Comparison of ENCODE assay signal across 10 mouse cellular contexts in genomic region chr7:34252030-34252429, GRCm38 (mm10). TPM values are rescaled to one million over a fixed set of nuclear protein-coding genes. Genes with fewer than 3 reads are reported as not detected.
A peak's percentile ranks its signal among the peaks of the same experiment; 100 is the strongest.
DNase-seq lines count a peak whose midpoint lies in the region; ATAC-seq lines count a peak whose summit lies in the region.
"Had no signal": no experiment of that assay in that cellular context is flagged by ENCODE, and none has a peak within 500 bp of the region (broad histone marks: within the 10 kb centered on the region; RNA-seq: fewer than 3 reads in every experiment).

No protein-coding gene starts in this region.

- H3K36me3 ChIP-seq in neural tube, embryonic 14.5 days (ENCODE audit: control insufficient read depth, insufficient read depth, low read length) = peaks cover 40% of the 10 kb centered on the region

- H3K9me3 ChIP-seq in neural tube, embryonic 14.5 days (ENCODE audit: control insufficient read depth, low read length) = no peaks in the 10 kb centered on the region
- H3K9me3 ChIP-seq: neural tube, embryonic 12.5 days had no signal

- no peak for DNase-seq in frontal cortex, postnatal 25 days (ENCODE audit: low spot score in 2 of 2)
- no peak for DNase-seq in neural tube, embryonic 10.5 days (ENCODE audit: extremely low spot score, low spot score)
- DNase-seq in retina, embryonic 14.5 days (ENCODE audit: low spot score) = peak; percentile 66
- DNase-seq in layer of hippocampus, adult 11-12 months (ENCODE audit: low spot score) = no peak
- no peak for DNase-seq in frontal cortex, postnatal 14 days (ENCODE audit: low spot score in 2 of 2)
- DNase-seq: gastrocnemius, postnatal 10 days had no signal

- H3K4me1 ChIP-seq in neural tube, embryonic 14.5 days (ENCODE audit: control insufficient read depth, insufficient read depth, low read length) = no peaks in the 10 kb centered on the region
- H3K4me1 ChIP-seq: neural tube, embryonic 12.5 days had no signal

- peak; percentile 62; the same call in 1 of the 2 replicates for ATAC-seq in frontal cortex, adult (ENCODE audit: low TSS enrichment)
- ATAC-seq in neural tube, embryonic 14.5 days (ENCODE audit: low read depth) = 0 out of 2 replicates have a peak, but pooled peaks have one; percentile 51
- 0 out of 2 replicates have a peak, but pooled peaks have one; percentile 40 for ATAC-seq in erythroblast, adult 5-6 weeks (replicated peaks; ENCODE audit: low FRiP score, poor library complexity, severe bottlenecking)

- H3K9ac ChIP-seq in neural tube, embryonic 14.5 days (replicated peaks; ENCODE audit: low read depth, low read length) = no peak overlapping the region
- H3K9ac ChIP-seq: neural tube, embryonic 12.5 days had no signal

- no peak overlapping the region for H3K27ac ChIP-seq in neural tube, embryonic 14.5 days (ENCODE audit: low read depth, low read length)
- H3K27ac ChIP-seq: neural tube, embryonic 12.5 days had no signal

- H3K27me3 ChIP-seq in neural tube, embryonic 14.5 days (ENCODE audit: control insufficient read depth, insufficient read depth, low read length) = no peaks in the 10 kb centered on the region
- H3K27me3 ChIP-seq: neural tube, embryonic 12.5 days had no signal

- WGBS in neural tube, embryonic 14.5 days = 87% methylated on average over 2 of the region's 2 CpGs

- H3K4me3 ChIP-seq in neural tube, embryonic 14.5 days (ENCODE audit: low read depth, low read length) = no peak overlapping the region
- H3K4me3 ChIP-seq: neural tube, embryonic 12.5 days had no signal

- no peak overlapping the region for H3K4me2 ChIP-seq in neural tube, embryonic 14.5 days (ENCODE audit: low read depth, low read length)
- H3K4me2 ChIP-seq: neural tube, embryonic 12.5 days had no signal

RNA-seq across cellular contexts. Expression of gene Gm6096, which starts 1.2 kb away (rescaled TPM):
- 0.85 TPM in 1 of 2 replicates, not detected in the other for polyA plus RNA-seq in neural tube, embryonic 14.5 days (2014; fragmentation: Nextera tagmentation; extraction: Ambion mirVana)
- total RNA-seq in erythroblast, adult 5-6 weeks (2015; ENCODE audit: low replicate concordance) = not detected in 2 replicates
- total RNA-seq in erythroblast, adult 5-6 weeks (2017; ENCODE audit: low replicate concordance) = 2.0 TPM in 1 of 2 replicates, not detected in the other
- total RNA-seq: gastrocnemius, postnatal 10 days had no signal
- polyA plus RNA-seq: neural tube, embryonic 12.5 days had no signal

RNA-seq across cellular contexts. Expression of gene Gpi1, which starts 21.9 kb away (rescaled TPM):
- polyA plus RNA-seq in neural tube, embryonic 14.5 days (2014; fragmentation: Nextera tagmentation; extraction: Ambion mirVana) = 273 and 278 TPM in 2 replicates
- 159 and 310 TPM in 2 replicates for total RNA-seq in erythroblast, adult 5-6 weeks (2015; ENCODE audit: low replicate concordance)
- 142 and 199 TPM in 2 replicates for total RNA-seq in erythroblast, adult 5-6 weeks (2017; ENCODE audit: low replicate concordance)

RNA-seq across cellular contexts. Expression of gene Pdcd2l, which starts 55.6 kb away (rescaled TPM):
- polyA plus RNA-seq in neural tube, embryonic 14.5 days (2014; fragmentation: Nextera tagmentation; extraction: Ambion mirVana) = 76.2 and 81.0 TPM in 2 replicates
- total RNA-seq in erythroblast, adult 5-6 weeks (2015; ENCODE audit: low replicate concordance) = 9.0 and 11.5 TPM in 2 replicates
- total RNA-seq in erythroblast, adult 5-6 weeks (2017; ENCODE audit: low replicate concordance) = 1.7 and 5.0 TPM in 2 replicates
